Mouse (Mus musculus) layer of hippocampus, adult 9-10 months (tissue): ENCODE results near the gene Sarnp.

ENCODE experiments used
- DNase-seq: peaks from one replicate; pipeline ENCODE4 v3.0.0; 2022; ENCODE audit warnings: low spot score

Gene Sarnp

GRCm38 (mm10) chr10:128817033-128817432, at the start of gene Sarnp:
TSS of gene Sarnp (plus strand) at chr10:128817333.
- DNase-seq = no peak

- no peak for DNase-seq
Measured at GRCm38 (mm10) chr10:128772895-128773294, 44.2 kb upstream of the Sarnp start.

GRCm38 (mm10) chr10:128773685-128774084, 43.4 kb upstream of the Sarnp start:
- DNase-seq = no peak

- no peak for DNase-seq
Measured at GRCm38 (mm10) chr10:128778441-128778840, 38.7 kb upstream of the Sarnp start.

- DNase-seq = no peak
Measured at GRCm38 (mm10) chr10:128779011-128779795, 37.9 kb upstream of the Sarnp start.

GRCm38 (mm10) chr10:128780200-128780599, 36.9 kb upstream of the Sarnp start:
- DNase-seq = no peak

GRCm38 (mm10) chr10:128790398-128791124, 26.6 kb upstream of the Sarnp start, which contains the start of gene Mmp19:
TSS of gene Mmp19 (plus strand) at chr10:128790910.
- DNase-seq = no peak

GRCm38 (mm10) chr10:128792041-128792440, 25.1 kb upstream of the Sarnp start:
- DNase-seq = no peak

- no peak for DNase-seq
Measured at GRCm38 (mm10) chr10:128793258-128793657, 23.9 kb upstream of the Sarnp start.

GRCm38 (mm10) chr10:128794391-128794790, 22.7 kb upstream of the Sarnp start:
- no peak for DNase-seq

GRCm38 (mm10) chr10:128795581-128795980, 21.6 kb upstream of the Sarnp start:
- DNase-seq = peak; percentile 40

GRCm38 (mm10) chr10:128798676-128799075, 18.5 kb upstream of the Sarnp start:
- no peak for DNase-seq

GRCm38 (mm10) chr10:128801981-128802495, 15.1 kb upstream of the Sarnp start:
- DNase-seq = no peak

GRCm38 (mm10) chr10:128802956-128803355, 14.2 kb upstream of the Sarnp start:
- no peak for DNase-seq

- DNase-seq = no peak
Measured at GRCm38 (mm10) chr10:128803361-128803760, 13.8 kb upstream of the Sarnp start.

GRCm38 (mm10) chr10:128803771-128804270, 13.3 kb upstream of the Sarnp start, which contains the start of gene Dnajc14:
TSS of gene Dnajc14 (plus strand) at chr10:128804062.
- peak; percentile 57 for DNase-seq

- peak; percentile 71 for DNase-seq
Measured at GRCm38 (mm10) chr10:128804271-128805091, 12.7 kb upstream of the Sarnp start, which contains the start of gene Tmem198b. TSS of gene Tmem198b (minus strand) at chr10:128804370.

- peak; percentile 70 for DNase-seq
Measured at GRCm38 (mm10) chr10:128805092-128806000, 11.8 kb upstream of the Sarnp start.

- DNase-seq = no peak
Measured at GRCm38 (mm10) chr10:128806086-128806485, 11.0 kb upstream of the Sarnp start.

- no peak for DNase-seq
Measured at GRCm38 (mm10) chr10:128807018-128807417, 10.1 kb upstream of the Sarnp start.

GRCm38 (mm10) chr10:128820217-128820616, 3.1 kb downstream of the Sarnp start:
- peak; percentile 25 for DNase-seq
